Mouse (Mus musculus) embryonic fibroblast, embryonic 13.5 days (primary cell): ENCODE measurements around the gene Hypk. TPM values are rescaled to one million over a fixed set of nuclear protein-coding genes. Genes with fewer than 3 reads are reported as not detected.
"Not testable (repeated sequence)": the region's sequence is repeated elsewhere in the genome, so short reads cannot be mapped to it uniquely, and the experiment has no call there.

ENCODE experiments used
- H3K27ac ChIP-seq: 2 replicates; pipeline ENCODE4 v1.5.1; 2012; ENCODE audit warnings: low read length, control low read depth, inconsistent platforms; ENCODE audit not compliant: insufficient read depth
- H3K4me1 ChIP-seq: 2 replicates; pipeline ENCODE4 v1.6.1; 2011; ENCODE audit warnings: low read length; ENCODE audit not compliant: control insufficient read depth, insufficient read depth
- H3K4me3 ChIP-seq: 2 replicates; pipeline ENCODE4 v1.5.1; 2011; ENCODE audit warnings: mild to moderate bottlenecking, control low read depth, low read length; ENCODE audit not compliant: insufficient read depth
- CTCF ChIP-seq: IDR thresholded peaks from 2 replicates; pipeline ENCODE4 v1.5.1; 2011; ENCODE audit warnings: mild to moderate bottlenecking, control low read depth, low read length, moderate library complexity, borderline replicate concordance; ENCODE audit not compliant: insufficient read depth
- POLR2A ChIP-seq: IDR thresholded peaks from 2 replicates; pipeline ENCODE4 v1.6.1; 2011; ENCODE audit warnings: low read depth, mild to moderate bottlenecking, control low read depth, low read length, moderate library complexity
- polyA plus RNA-seq: library from polyadenylated mRNA; stranded (reverse); fragments of >200 nt; gene quantifications from 2 replicates; pipeline ENCODE4 v1.2.4, GENCODE M21; 2011; ENCODE audit warnings: low read depth; ENCODE audit not compliant: missing spikeins, insufficient read length

The Hypk gene
- polyA plus RNA-seq, 1 experiment: 80.6 TPM

DNA sequence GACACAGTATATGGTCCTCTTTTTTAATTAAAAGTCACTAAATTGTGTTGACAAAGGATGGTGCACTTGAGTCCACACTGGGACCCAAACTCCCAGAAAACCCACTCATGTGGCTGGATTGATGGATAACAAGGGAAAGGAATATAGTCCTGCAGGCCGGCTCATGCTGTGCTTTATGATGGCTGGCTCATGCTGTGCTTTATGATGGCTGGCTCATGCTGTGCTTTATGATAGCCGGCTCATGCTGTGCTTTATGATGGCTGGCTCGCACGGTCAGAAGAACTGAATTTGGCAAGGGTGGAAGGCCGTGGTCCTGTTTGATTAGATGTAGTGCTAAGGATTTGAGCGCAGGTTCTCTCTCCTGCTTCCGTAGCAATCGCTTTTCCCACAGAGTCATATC, 30.5 kb downstream of the Hypk start:
- TF ChIP-seq CTCF (no peak), POLR2A (no peak)
- Histone ChIP-seq H3K27ac (no peak overlapping the region), H3K4me3 (no peak overlapping the region), H3K4me1 (no peaks in the 10 kb centered on the region)

DNA sequence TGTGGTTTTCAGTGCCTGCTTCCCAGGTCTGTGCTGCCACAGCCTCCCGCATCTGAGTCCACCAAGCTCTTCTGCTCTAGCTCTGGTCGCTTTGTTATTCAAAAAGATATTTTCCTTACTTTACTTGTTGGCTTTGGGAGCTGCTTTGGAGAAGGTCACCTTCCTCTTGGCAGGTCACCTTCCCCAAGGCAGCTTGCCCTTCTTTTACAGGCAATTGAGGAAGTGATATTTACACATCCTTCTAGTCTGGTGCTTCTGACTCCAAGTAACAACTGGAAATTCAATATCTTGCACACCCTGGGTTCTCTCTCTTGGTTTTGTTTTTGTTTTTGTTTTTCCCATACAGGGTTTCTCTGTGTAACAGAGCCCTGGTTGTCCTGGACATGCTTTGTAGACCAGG, 31.3 kb downstream of the Hypk start:
- H3K4me1 ChIP-seq, H3K27ac ChIP-seq, H3K4me3 ChIP-seq: not testable (repeated sequence)

DNA sequence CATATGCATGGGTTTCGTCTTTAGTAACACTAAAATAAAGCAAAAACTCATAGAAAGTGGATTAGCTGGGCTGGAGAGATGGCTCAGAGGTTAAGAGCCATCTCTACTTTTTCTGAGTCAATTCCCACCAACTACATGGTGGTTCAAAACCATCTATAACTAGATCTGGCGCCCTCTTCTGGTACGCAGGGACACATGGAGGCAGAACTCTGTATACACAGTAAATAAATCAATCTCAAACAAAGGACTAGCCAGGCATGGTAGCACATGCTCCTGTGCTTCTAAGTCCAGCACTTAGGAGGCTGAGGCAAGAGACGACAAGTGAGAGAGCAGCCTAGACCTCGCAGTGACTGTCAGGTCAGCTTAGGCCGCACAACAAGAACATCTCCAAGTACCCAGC, 48.5 kb downstream of the Hypk start:
- H3K4me1 ChIP-seq, H3K27ac ChIP-seq: not testable (repeated sequence)

DNA sequence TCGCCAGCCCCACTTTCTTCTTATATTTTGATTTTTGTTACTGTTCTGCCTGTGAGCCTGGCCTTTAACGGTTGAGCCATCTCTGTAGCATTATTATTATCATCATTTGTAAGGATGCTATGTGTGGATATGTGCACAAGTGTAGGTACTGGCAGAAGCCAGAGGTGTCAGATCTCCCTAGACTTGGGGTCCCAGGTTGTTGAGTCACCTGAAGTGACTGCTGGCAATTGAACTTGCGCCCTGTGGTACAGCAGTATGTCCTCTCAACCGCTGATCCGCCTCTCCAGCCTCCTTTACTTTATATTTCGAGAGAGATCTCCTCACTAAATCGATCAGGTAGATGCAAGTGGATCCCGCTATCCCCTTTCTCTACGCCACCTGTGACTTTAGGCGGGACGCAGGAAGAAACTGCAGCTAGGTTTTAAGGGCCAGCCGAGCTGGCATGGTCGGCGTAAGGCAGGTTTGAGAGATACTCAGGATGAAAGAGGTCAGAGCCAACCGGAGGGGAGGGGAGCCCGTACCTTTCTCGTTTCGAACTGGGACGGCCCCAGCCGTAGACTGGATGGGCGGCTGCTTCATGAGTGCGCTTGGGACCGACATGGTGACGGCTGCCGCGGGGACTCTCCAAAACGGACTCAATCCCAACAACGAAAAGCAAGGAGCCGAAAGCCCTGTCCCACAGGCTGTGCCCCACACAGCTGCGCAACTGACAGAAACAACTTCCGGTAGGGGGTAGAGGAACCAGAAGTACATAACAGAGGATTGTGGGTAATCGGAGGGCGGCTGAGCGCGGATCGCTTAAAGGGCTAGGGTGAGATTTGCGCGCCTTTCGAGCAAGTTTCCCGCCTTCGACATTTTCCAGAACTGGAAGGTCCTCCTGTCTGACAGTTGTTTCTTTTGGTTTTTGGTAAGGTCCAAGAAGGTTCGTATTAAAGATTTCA, 53.1 kb downstream of the Hypk start, which contains the start of the genes Mfap1a and Wdr76:
Gene Mfap1a (minus strand): TSS at position 724 of the 941 bp plus-strand sequence.
Gene Wdr76 (plus strand): TSS at position 782 of the 941 bp plus-strand sequence.
- peak within 1 kb of the TSS; percentile 52 for H3K4me3 ChIP-seq
- H3K4me1 ChIP-seq, H3K27ac ChIP-seq: not testable (repeated sequence)
- TF ChIP-seq POLR2A: peak; percentile 96

More for the DNA sequence above, 48.5 kb downstream of the Hypk start:
- H3K4me3 ChIP-seq: not testable (repeated sequence)

DNA sequence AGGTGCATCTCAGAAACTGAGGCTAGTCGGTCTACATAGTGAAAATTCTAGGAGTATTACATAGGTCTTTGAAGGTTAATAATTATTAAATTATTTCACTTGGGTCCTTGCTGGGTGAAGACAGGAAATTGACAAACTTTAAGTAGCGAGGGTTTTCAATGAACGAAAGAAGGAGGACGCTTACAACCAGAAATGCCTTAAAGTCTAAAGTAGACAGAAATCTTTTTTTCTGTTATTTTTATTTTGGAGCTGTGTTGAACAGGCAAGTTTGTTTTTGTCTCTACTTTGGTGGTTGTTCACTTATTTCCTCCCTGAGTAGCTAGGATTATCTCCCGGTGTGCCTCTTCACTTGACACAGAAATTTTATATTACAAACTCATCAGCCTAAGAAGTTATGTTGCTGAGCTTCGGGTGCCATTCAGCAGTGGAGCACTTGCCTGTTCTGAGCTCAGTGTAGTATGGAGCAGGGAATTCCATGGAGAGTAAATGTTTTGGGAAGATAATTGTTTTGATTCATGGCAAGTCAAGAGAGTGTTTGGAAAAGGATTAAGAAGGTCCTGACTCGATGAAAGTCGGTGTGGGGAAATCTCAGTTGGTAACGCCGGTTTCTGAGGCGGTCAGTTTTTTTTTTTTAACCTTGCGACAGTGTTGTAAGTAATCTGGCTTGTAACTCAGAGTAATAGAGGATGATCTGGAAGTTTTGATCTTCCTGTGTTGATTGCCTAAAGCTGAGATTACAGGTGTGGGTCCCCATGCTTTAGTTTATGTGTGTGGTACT, 54.3 kb downstream of the Hypk start:
- Histone ChIP-seq H3K4me1 (peaks cover 2% of the 10 kb centered on the region; the same call in 1 of the 2 replicates), H3K27ac (no peak overlapping the region), H3K4me3 (peak overlapping the region; percentile 52)
- no peak for TF ChIP-seq POLR2A
- TF ChIP-seq CTCF: no peak

DNA sequence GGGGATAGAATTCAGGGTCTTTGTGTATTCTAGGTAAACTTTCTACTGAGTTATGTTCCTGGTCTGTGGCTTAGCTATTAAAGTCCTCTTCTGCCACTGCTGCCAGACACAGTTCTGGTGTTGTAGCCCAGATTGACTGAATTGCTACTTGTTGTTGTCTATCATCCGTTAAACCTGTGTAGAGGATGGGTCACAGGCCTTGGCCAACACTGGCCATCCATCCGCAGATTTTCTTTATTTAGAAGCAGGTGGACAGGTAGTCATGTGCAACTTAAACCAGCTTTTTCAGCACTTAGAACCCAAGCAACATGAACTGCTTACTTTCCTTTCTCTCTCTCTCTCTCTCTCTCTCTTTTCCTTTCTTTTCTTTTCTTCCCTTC, 54.9 kb downstream of the Hypk start:
- Histone ChIP-seq H3K4me1 (peaks cover 2% of the 10 kb centered on the region; the same call in 1 of the 2 replicates), H3K27ac (no peak overlapping the region), H3K4me3 (peak overlapping the region; percentile 52; the same call in 1 of the 2 replicates)
- no peak for TF ChIP-seq POLR2A
- no peak for TF ChIP-seq CTCF

Other genes starting within 250 kb of the Hypk start
- gene Trp53bp1, start 181.9 kb upstream of the Hypk start, polyA plus RNA-seq: 54.5 and 61.5 TPM in 2 replicates
- gene Map1a, start 163.7 kb upstream of the Hypk start, polyA plus RNA-seq: 61.1 and 75.0 TPM in 2 replicates
- 8.4 and 9.0 TPM in 2 replicates for gene Ppip5k1, start 97.9 kb upstream of the Hypk start, polyA plus RNA-seq
- not detected in 2 replicates for gene Ckmt1, start 95.6 kb upstream of the Hypk start, polyA plus RNA-seq
- not detected in 2 replicates for gene Strc, start 66.1 kb upstream of the Hypk start, polyA plus RNA-seq
- gene Pdia3, start 39.5 kb upstream of the Hypk start, polyA plus RNA-seq: 1,111 and 1,129 TPM in 2 replicates
- 1.5 and 2.8 TPM in 2 replicates for gene Catsper2, start 39.5 kb upstream of the Hypk start, polyA plus RNA-seq
- not detected in 2 replicates for gene Ell3, start 9.0 kb upstream of the Hypk start, polyA plus RNA-seq
- 553 and 625 TPM in 2 replicates for gene Serf2, start 4.1 kb upstream of the Hypk start, polyA plus RNA-seq
- 0.63 TPM in 1 of 2 replicates, not detected in the other for gene Serinc4, start 3.5 kb downstream of the Hypk start, polyA plus RNA-seq
- gene Mfap1b, start 20.8 kb downstream of the Hypk start, polyA plus RNA-seq: 24.7 and 28.7 TPM in 2 replicates
- 27.8 and 31.9 TPM in 2 replicates for gene Mfap1a, start 53.4 kb downstream of the Hypk start, polyA plus RNA-seq
- gene Wdr76, start 53.4 kb downstream of the Hypk start, polyA plus RNA-seq: 6.6 and 8.6 TPM in 2 replicates